In genomic region chr16:37012336-37012735, GRCm38 (mm10) we compare ENCODE assay signal across 9 mouse cellular contexts. TPM values are rescaled to one million over a fixed set of nuclear protein-coding genes. Genes with fewer than 3 reads are reported as not detected.
A peak's percentile ranks its signal among the peaks of the same experiment; 100 is the strongest.
DNase-seq lines count a peak whose midpoint lies in the region; ATAC-seq and TF ChIP-seq lines count a peak whose summit lies in the region.
"Had no signal": no experiment of that assay in that cellular context is flagged by ENCODE, and none has a peak within 500 bp of the region (broad histone marks: within the 10 kb centered on the region; RNA-seq: fewer than 3 reads in every experiment).

No protein-coding gene starts in this region.

- TF ChIP-seq CTCF in lung, embryonic 14.5 days (IDR thresholded peaks at IDR 0.05; ENCODE audit: low read depth), result no peak

- no peak for ATAC-seq in lung, embryonic 14.5 days (ENCODE audit: insufficient read depth)
- ATAC-seq in embryonic facial prominence, embryonic 15.5 days (ENCODE audit: insufficient number of reproducible peaks, low FRiP score, low TSS enrichment, low read depth), result no peak
- ATAC-seq in limb, embryonic 11.5 days (ENCODE audit: insufficient number of reproducible peaks, low FRiP score, low TSS enrichment, low read depth), result no peak
- peak; percentile 6; the same call in 1 of the 2 replicates for ATAC-seq in neural tube, embryonic 13.5 days (ENCODE audit: low read depth)

- no peak for DNase-seq in lung, embryonic 14.5 days
- DNase-seq in lung, postnatal 36 days, result no peak
- DNase-seq in limb, embryonic 11.5 days (ENCODE audit: low spot score), result no peak
- no peak for DNase-seq in layer of hippocampus, adult 9-11 months
- DNase-seq in urinary bladder, postnatal 10 days (ENCODE audit: low spot score), result no peak
- DNase-seq in urinary bladder, adult 18-20 months (ENCODE audit: low spot score in 2 of 2), result no peak
- DNase-seq: right cerebral cortex, postnatal 4 days had no signal

- peak overlapping the region; percentile 94 for H3K4me3 ChIP-seq in lung, embryonic 14.5 days (ENCODE audit: low read depth, low read length)
- peak overlapping the region; percentile 86 for H3K4me3 ChIP-seq in embryonic facial prominence, embryonic 15.5 days (replicated peaks)
- H3K4me3 ChIP-seq in limb, embryonic 11.5 days (ENCODE audit: low read depth, low read length), result peak overlapping the region; percentile 96
- peak overlapping the region; percentile 76 for H3K4me3 ChIP-seq in neural tube, embryonic 13.5 days

- 0 out of 2 replicates have a peak, but pooled peaks cover 4% of the 10 kb centered on the region for H3K4me1 ChIP-seq in lung, embryonic 14.5 days (ENCODE audit: insufficient read depth)
- peaks cover 11% of the 10 kb centered on the region for H3K4me1 ChIP-seq in embryonic facial prominence, embryonic 15.5 days
- no peaks in the 10 kb centered on the region for H3K4me1 ChIP-seq in limb, embryonic 11.5 days (ENCODE audit: control insufficient read depth, insufficient read depth, low read length)
- peaks cover 20% of the 10 kb centered on the region for H3K4me1 ChIP-seq in neural tube, embryonic 13.5 days (replicated peaks)

- H3K36me3 ChIP-seq in lung, embryonic 14.5 days (ENCODE audit: insufficient read depth), result peaks cover 9% of the 10 kb centered on the region; the same call in 1 of the 2 replicates
- H3K36me3 ChIP-seq in embryonic facial prominence, embryonic 15.5 days, result no peaks in the 10 kb centered on the region
- H3K36me3 ChIP-seq in limb, embryonic 11.5 days (ENCODE audit: control insufficient read depth, insufficient read depth, low read length), result no peaks in the 10 kb centered on the region
- peaks cover 3% of the 10 kb centered on the region; the same call in 1 of the 2 replicates for H3K36me3 ChIP-seq in neural tube, embryonic 13.5 days

- H3K4me2 ChIP-seq in lung, embryonic 14.5 days, result peak overlapping the region; percentile 72
- H3K4me2 ChIP-seq in embryonic facial prominence, embryonic 15.5 days (replicated peaks), result peak overlapping the region; percentile 94
- peak overlapping the region; percentile 76 for H3K4me2 ChIP-seq in limb, embryonic 11.5 days (ENCODE audit: low read depth, severe bottlenecking)
- peak overlapping the region; percentile 84 for H3K4me2 ChIP-seq in neural tube, embryonic 13.5 days

- no peaks in the 10 kb centered on the region for H3K27me3 ChIP-seq in lung, embryonic 14.5 days (ENCODE audit: insufficient read depth, low read length)
- H3K27me3 ChIP-seq in embryonic facial prominence, embryonic 15.5 days, result no peaks in the 10 kb centered on the region
- no peaks in the 10 kb centered on the region for H3K27me3 ChIP-seq in limb, embryonic 11.5 days (ENCODE audit: control insufficient read depth, insufficient read depth, low read length)
- H3K27me3 ChIP-seq in neural tube, embryonic 13.5 days, result no peaks in the 10 kb centered on the region

- no peak overlapping the region for H3K27ac ChIP-seq in lung, embryonic 14.5 days (ENCODE audit: low read depth)
- no peak overlapping the region for H3K27ac ChIP-seq in embryonic facial prominence, embryonic 15.5 days (replicated peaks)
- no peak overlapping the region for H3K27ac ChIP-seq in limb, embryonic 11.5 days (replicated peaks; ENCODE audit: low read depth, low read length)
- no peak overlapping the region for H3K27ac ChIP-seq in neural tube, embryonic 13.5 days (replicated peaks)

- WGBS in lung, embryonic 14.5 days, result 33% methylated on average over 5 of the region's 5 CpGs
- WGBS in embryonic facial prominence, embryonic 15.5 days, result 64% methylated on average over 5 of the region's 5 CpGs
- 62% methylated on average over 5 of the region's 5 CpGs for WGBS in limb, embryonic 11.5 days
- WGBS in neural tube, embryonic 13.5 days, result 57% methylated on average over 5 of the region's 5 CpGs

- H3K9ac ChIP-seq in lung, embryonic 14.5 days, result peak overlapping the region; percentile 81
- peak overlapping the region; percentile 64 for H3K9ac ChIP-seq in embryonic facial prominence, embryonic 15.5 days
- H3K9ac ChIP-seq in limb, embryonic 11.5 days (ENCODE audit: low read length), result peak overlapping the region; percentile 82
- peak overlapping the region; percentile 64 for H3K9ac ChIP-seq in neural tube, embryonic 13.5 days

- no peaks in the 10 kb centered on the region for H3K9me3 ChIP-seq in lung, embryonic 14.5 days (ENCODE audit: low read depth, low read length)
- H3K9me3 ChIP-seq in embryonic facial prominence, embryonic 15.5 days (replicated peaks), result no peaks in the 10 kb centered on the region
- no peaks in the 10 kb centered on the region for H3K9me3 ChIP-seq in limb, embryonic 11.5 days (ENCODE audit: control insufficient read depth, low read length)
- no peaks in the 10 kb centered on the region for H3K9me3 ChIP-seq in neural tube, embryonic 13.5 days

RNA-seq across cellular contexts. Expression of gene Polq, which starts 0.8 kb away (rescaled TPM):
- polyA plus RNA-seq in lung, embryonic 14.5 days (2014; fragmentation: Nextera tagmentation; extraction: Ambion mirVana), result 12.3 and 13.1 TPM in 2 replicates
- polyA plus RNA-seq in embryonic facial prominence, embryonic 15.5 days (2015; fragmentation: Nextera tagmentation; extraction: Ambion mirVana), result 4.9 and 5.3 TPM in 2 replicates
- 12.8 and 13.7 TPM in 2 replicates for polyA plus RNA-seq in limb, embryonic 11.5 days (2014; fragmentation: Nextera tagmentation; extraction: Ambion mirVana)
- polyA plus RNA-seq in neural tube, embryonic 13.5 days (2015; fragmentation: Nextera tagmentation; extraction: Ambion mirVana), result 3.5 and 4.2 TPM in 2 replicates

RNA-seq across cellular contexts. Expression of gene Fbxo40, which starts 22.1 kb away (rescaled TPM):
- polyA plus RNA-seq in lung, embryonic 14.5 days (2014; fragmentation: Nextera tagmentation; extraction: Ambion mirVana), result 0.20 TPM in 1 of 2 replicates, not detected in the other
- 0.29 and 0.50 TPM in 2 replicates for polyA plus RNA-seq in embryonic facial prominence, embryonic 15.5 days (2015; fragmentation: Nextera tagmentation; extraction: Ambion mirVana)
- polyA plus RNA-seq in limb, embryonic 11.5 days (2014; fragmentation: Nextera tagmentation; extraction: Ambion mirVana), result 0.05 and 0.92 TPM in 2 replicates
- 0.06 TPM in 1 of 2 replicates, not detected in the other for polyA plus RNA-seq in neural tube, embryonic 13.5 days (2015; fragmentation: Nextera tagmentation; extraction: Ambion mirVana)
